Mouse (Mus musculus): ENCODE measurements around the gene Qser1.

GRCm38 (mm10) chr2:104739691-104740090 lies 76.9 kb downstream of the Qser1 start:
- TF ChIP-seq CTCF (IDR thresholded peaks at IDR 0.05; ENCODE audit: extremely low read depth, insufficient read depth, insufficient read length, insufficient replicate concordance) (no peak), POLR2A (IDR thresholded peaks at IDR 0.05; ENCODE audit: low read depth, low read length) (no peak)

Data from spleen, adult 2 months (tissue).